Mouse (Mus musculus): ENCODE measurements around the gene Sema3d. TPM values are rescaled to one million over a fixed set of nuclear protein-coding genes. Genes with fewer than 3 reads are reported as not detected.

The Sema3d gene
- polyA plus RNA-seq, 1 experiment, result not detected

- H3K4me1 ChIP-seq (ENCODE audit: control insufficient read depth, insufficient read depth, low read length), result no peaks in the 10 kb centered on the region
- no peak overlapping the region for H3K4me3 ChIP-seq (ENCODE audit: insufficient read depth, low read length)
- no peak overlapping the region for H3K27ac ChIP-seq (ENCODE audit: insufficient read depth, low read depth, low read length)
- TF ChIP-seq POLR2A (IDR thresholded peaks at IDR 0.05; ENCODE audit: borderline replicate concordance, low read depth, low read length) (no peak), CTCF (IDR thresholded peaks at IDR 0.05; ENCODE audit: low read depth, low read length) (no peak)
Measured at GRCm38 (mm10) chr5:12498227-12498928, 115.2 kb downstream of the Sema3d start.

- H3K4me1 ChIP-seq (ENCODE audit: control insufficient read depth, insufficient read depth, low read length), result no peaks in the 10 kb centered on the region
- TF ChIP-seq CTCF (IDR thresholded peaks at IDR 0.05; ENCODE audit: low read depth, low read length) (no peak), POLR2A (IDR thresholded peaks at IDR 0.05; ENCODE audit: borderline replicate concordance, low read depth, low read length) (no peak)
Measured at GRCm38 (mm10) chr5:12499037-12499436, 115.9 kb downstream of the Sema3d start.

GRCm38 (mm10) chr5:12499791-12500504, 116.8 kb downstream of the Sema3d start:
- TF ChIP-seq CTCF (IDR thresholded peaks at IDR 0.05; ENCODE audit: low read depth, low read length) (no peak), POLR2A (IDR thresholded peaks at IDR 0.05; ENCODE audit: borderline replicate concordance, low read depth, low read length) (no peak)
- H3K4me3 ChIP-seq (ENCODE audit: insufficient read depth, low read length), result no peak overlapping the region
- no peak overlapping the region for H3K27ac ChIP-seq (ENCODE audit: insufficient read depth, low read depth, low read length)
- no peaks in the 10 kb centered on the region for H3K4me1 ChIP-seq (ENCODE audit: control insufficient read depth, insufficient read depth, low read length)

More at GRCm38 (mm10) chr5:12499037-12499436, 115.9 kb downstream of the Sema3d start:
- no peak overlapping the region for H3K4me3 ChIP-seq (ENCODE audit: insufficient read depth, low read length)
- no peak overlapping the region for H3K27ac ChIP-seq (ENCODE audit: insufficient read depth, low read depth, low read length)

GRCm38 (mm10) chr5:12512471-12512870, 129.3 kb downstream of the Sema3d start:
- no peak overlapping the region for H3K27ac ChIP-seq (ENCODE audit: insufficient read depth, low read depth, low read length)
- no peak for TF ChIP-seq POLR2A (IDR thresholded peaks at IDR 0.05; ENCODE audit: borderline replicate concordance, low read depth, low read length)
- no peak for TF ChIP-seq CTCF (IDR thresholded peaks at IDR 0.05; ENCODE audit: low read depth, low read length)

GRCm38 (mm10) chr5:12515283-12515682, 132.1 kb downstream of the Sema3d start:
- no peak for TF ChIP-seq POLR2A (IDR thresholded peaks at IDR 0.05; ENCODE audit: borderline replicate concordance, low read depth, low read length)
- no peak for TF ChIP-seq CTCF (IDR thresholded peaks at IDR 0.05; ENCODE audit: low read depth, low read length)
- no peak overlapping the region for H3K27ac ChIP-seq (ENCODE audit: insufficient read depth, low read depth, low read length)
- H3K4me1 ChIP-seq (ENCODE audit: control insufficient read depth, insufficient read depth, low read length), result no peaks in the 10 kb centered on the region
- no peak overlapping the region for H3K4me3 ChIP-seq (ENCODE audit: insufficient read depth, low read length)

More at GRCm38 (mm10) chr5:12512471-12512870, 129.3 kb downstream of the Sema3d start:
- Histone ChIP-seq H3K4me1 (ENCODE audit: control insufficient read depth, insufficient read depth, low read length) (no peaks in the 10 kb centered on the region), H3K4me3 (ENCODE audit: insufficient read depth, low read length) (no peak overlapping the region)

- H3K4me1 ChIP-seq (ENCODE audit: control insufficient read depth, insufficient read depth, low read length), result no peaks in the 10 kb centered on the region
- TF ChIP-seq POLR2A (IDR thresholded peaks at IDR 0.05; ENCODE audit: borderline replicate concordance, low read depth, low read length) (no peak), CTCF (IDR thresholded peaks at IDR 0.05; ENCODE audit: low read depth, low read length) (no peak)
Measured at GRCm38 (mm10) chr5:12525235-12525767, 142.1 kb downstream of the Sema3d start.

GRCm38 (mm10) chr5:12528596-12528995, 145.4 kb downstream of the Sema3d start:
- Histone ChIP-seq H3K27ac (ENCODE audit: insufficient read depth, low read depth, low read length) (no peak overlapping the region), H3K4me3 (ENCODE audit: insufficient read depth, low read length) (no peak overlapping the region), H3K4me1 (ENCODE audit: control insufficient read depth, insufficient read depth, low read length) (no peaks in the 10 kb centered on the region)
- TF ChIP-seq CTCF (IDR thresholded peaks at IDR 0.05; ENCODE audit: low read depth, low read length), result no peak
- no peak for TF ChIP-seq POLR2A (IDR thresholded peaks at IDR 0.05; ENCODE audit: borderline replicate concordance, low read depth, low read length)

More at GRCm38 (mm10) chr5:12525235-12525767, 142.1 kb downstream of the Sema3d start:
- no peak overlapping the region for H3K4me3 ChIP-seq (ENCODE audit: insufficient read depth, low read length)
- no peak overlapping the region for H3K27ac ChIP-seq (ENCODE audit: insufficient read depth, low read depth, low read length)

GRCm38 (mm10) chr5:12529771-12530170, 146.6 kb downstream of the Sema3d start:
- no peak overlapping the region for H3K27ac ChIP-seq (ENCODE audit: insufficient read depth, low read depth, low read length)

GRCm38 (mm10) chr5:12541268-12541667, 158.1 kb downstream of the Sema3d start:
- TF ChIP-seq POLR2A (IDR thresholded peaks at IDR 0.05; ENCODE audit: borderline replicate concordance, low read depth, low read length), result no peak
- no peak for TF ChIP-seq CTCF (IDR thresholded peaks at IDR 0.05; ENCODE audit: low read depth, low read length)
- H3K4me1 ChIP-seq (ENCODE audit: control insufficient read depth, insufficient read depth, low read length), result no peaks in the 10 kb centered on the region
- H3K27ac ChIP-seq (ENCODE audit: insufficient read depth, low read depth, low read length), result no peak overlapping the region
- no peak overlapping the region for H3K4me3 ChIP-seq (ENCODE audit: insufficient read depth, low read length)

More at GRCm38 (mm10) chr5:12529771-12530170, 146.6 kb downstream of the Sema3d start:
- no peaks in the 10 kb centered on the region for H3K4me1 ChIP-seq (ENCODE audit: control insufficient read depth, insufficient read depth, low read length)
- H3K4me3 ChIP-seq (ENCODE audit: insufficient read depth, low read length), result no peak overlapping the region
- TF ChIP-seq POLR2A (IDR thresholded peaks at IDR 0.05; ENCODE audit: borderline replicate concordance, low read depth, low read length) (no peak), CTCF (IDR thresholded peaks at IDR 0.05; ENCODE audit: low read depth, low read length) (no peak)

All from bone marrow macrophage, adult 2 months (primary cell).